7 mouse cellular contexts compared by ENCODE assay signal in genomic region chr1:165459041-165459502, GRCm38 (mm10). TPM values are rescaled to one million over a fixed set of nuclear protein-coding genes. Genes with fewer than 3 reads are reported as not detected.
DNase-seq lines count a peak whose midpoint lies in the region; ATAC-seq and TF ChIP-seq lines count a peak whose summit lies in the region.

No protein-coding gene starts in this region.

- H3K4me3 ChIP-seq in testis, adult 2 months (ENCODE audit: control insufficient read depth, low read depth, low read length) = peak overlapping the region; percentile 94
- H3K4me3 ChIP-seq in forebrain, embryonic 13.5 days = peak overlapping the region; percentile 95
- H3K4me3 ChIP-seq in liver, embryonic 15.5 days (replicated peaks) = peak overlapping the region; percentile 100

- H3K4me1 ChIP-seq in testis, adult 2 months (ENCODE audit: control insufficient read depth, insufficient read depth, low read length) = peaks cover 2% of the 10 kb centered on the region
- H3K4me1 ChIP-seq in forebrain, embryonic 13.5 days = peaks cover 21% of the 10 kb centered on the region
- H3K4me1 ChIP-seq in liver, embryonic 15.5 days (replicated peaks) = peaks cover 31% of the 10 kb centered on the region

- H3K27ac ChIP-seq in testis, adult 2 months (ENCODE audit: control insufficient read depth, insufficient read depth, low read depth, low read length) = peak overlapping the region; percentile 94
- H3K27ac ChIP-seq in forebrain, embryonic 13.5 days = no peak overlapping the region
- H3K27ac ChIP-seq in liver, embryonic 15.5 days (replicated peaks) = peak overlapping the region; percentile 99

- no peak for TF ChIP-seq CTCF in testis, adult 2 months (IDR thresholded peaks at IDR 0.05; ENCODE audit: control insufficient read depth, insufficient read depth, insufficient replicate concordance, low read depth, low read length)

- peak overlapping the region; percentile 83 for H3K4me2 ChIP-seq in forebrain, embryonic 13.5 days
- peak overlapping the region; percentile 77 for H3K4me2 ChIP-seq in liver, embryonic 15.5 days

- no peak for ATAC-seq in forebrain, embryonic 13.5 days
- ATAC-seq in liver, embryonic 15.5 days (ENCODE audit: insufficient read depth) = no peak
- no peak for ATAC-seq in megakaryocyte progenitor cell, adult 5-6 weeks (replicated peaks; ENCODE audit: poor library complexity)

- TF ChIP-seq POLR2A in testis, adult 2 months (IDR thresholded peaks at IDR 0.05; ENCODE audit: control insufficient read depth, low read depth, low read length) = no peak

- no peak for DNase-seq in testis, postnatal 14 days (ENCODE audit: low spot score)
- no peak for DNase-seq in urinary bladder, postnatal 4 days (ENCODE audit: low spot score in 2 of 2)
- no peak for DNase-seq in adrenal gland, adult 18-20 months (ENCODE audit: low spot score in 2 of 2)

- H3K9ac ChIP-seq in forebrain, embryonic 13.5 days = peak overlapping the region; percentile 83
- peak overlapping the region; percentile 95 for H3K9ac ChIP-seq in liver, embryonic 15.5 days

- H3K27me3 ChIP-seq in testis, adult 2 months (ENCODE audit: control insufficient read depth, insufficient read depth, low read length) = no peaks in the 10 kb centered on the region
- H3K27me3 ChIP-seq in forebrain, embryonic 13.5 days = no peaks in the 10 kb centered on the region
- H3K27me3 ChIP-seq in liver, embryonic 15.5 days = no peaks in the 10 kb centered on the region

- no peaks in the 10 kb centered on the region for H3K9me3 ChIP-seq in forebrain, embryonic 13.5 days (replicated peaks)
- no peaks in the 10 kb centered on the region for H3K9me3 ChIP-seq in liver, embryonic 15.5 days (replicated peaks)

- WGBS in forebrain, embryonic 13.5 days = 22% methylated on average over 7 of the region's 7 CpGs
- 9% methylated on average over 7 of the region's 7 CpGs for WGBS in liver, embryonic 15.5 days (ENCODE audit: insufficient replicate concordance)

- no peaks in the 10 kb centered on the region for H3K36me3 ChIP-seq in testis, adult 2 months (ENCODE audit: control insufficient read depth, insufficient read depth, low read length)
- H3K36me3 ChIP-seq in forebrain, embryonic 13.5 days (ENCODE audit: poor library complexity, severe bottlenecking) = no peaks in the 10 kb centered on the region
- no peaks in the 10 kb centered on the region; the same call in 1 of the 2 replicates for H3K36me3 ChIP-seq in liver, embryonic 15.5 days (replicated peaks)

RNA-seq across cellular contexts. Expression of gene Dcaf6, which starts 1.2 kb away (rescaled TPM):
- 156 and 161 TPM in 2 replicates for polyA plus RNA-seq in testis, adult 2 months (2012; rRNA removed)
- 9.1 and 10.4 TPM in 2 replicates for polyA plus RNA-seq in forebrain, embryonic 13.5 days (2015; fragmentation: Nextera tagmentation; extraction: Ambion mirVana)
- 15.5 and 17.7 TPM in 2 replicates for polyA plus RNA-seq in liver, embryonic 15.5 days (2015; fragmentation: Nextera tagmentation; extraction: Ambion mirVana)
- total RNA-seq in adrenal gland, adult 18-20 months (2021) = 10 to 100 TPM; 32.5 to 40.6 TPM
- 8.5 and 12.9 TPM in 2 replicates for total RNA-seq in megakaryocyte progenitor cell, adult 5-6 weeks (2015)
- 8.9 and 11.1 TPM in 2 replicates for total RNA-seq in megakaryocyte progenitor cell, adult 5-6 weeks (2017)

RNA-seq across cellular contexts. Expression of gene Mpc2, which starts 1.4 kb away (rescaled TPM):
- 320 and 352 TPM in 2 replicates for polyA plus RNA-seq in testis, adult 2 months (2012; rRNA removed)
- polyA plus RNA-seq in forebrain, embryonic 13.5 days (2015; fragmentation: Nextera tagmentation; extraction: Ambion mirVana) = 136 and 167 TPM in 2 replicates
- polyA plus RNA-seq in liver, embryonic 15.5 days (2015; fragmentation: Nextera tagmentation; extraction: Ambion mirVana) = 245 and 270 TPM in 2 replicates
- total RNA-seq in adrenal gland, adult 18-20 months (2021) = 100 to 1,000 TPM; 231 to 456 TPM
- total RNA-seq in megakaryocyte progenitor cell, adult 5-6 weeks (2015) = 120 and 125 TPM in 2 replicates
- 78.8 and 95.0 TPM in 2 replicates for total RNA-seq in megakaryocyte progenitor cell, adult 5-6 weeks (2017)

RNA-seq across cellular contexts. Expression of gene Adcy10, which starts 25.9 kb away (rescaled TPM):
- 82.5 and 86.7 TPM in 2 replicates for polyA plus RNA-seq in testis, adult 2 months (2012; rRNA removed)
- polyA plus RNA-seq in forebrain, embryonic 13.5 days (2015; fragmentation: Nextera tagmentation; extraction: Ambion mirVana) = 0.15 and 0.39 TPM in 2 replicates
- polyA plus RNA-seq in liver, embryonic 15.5 days (2015; fragmentation: Nextera tagmentation; extraction: Ambion mirVana) = 0.08 and 0.10 TPM in 2 replicates
- 1 to 10 TPM; 1.5 to 3.8 TPM for total RNA-seq in adrenal gland, adult 18-20 months (2021)
- not detected in 2 replicates for total RNA-seq in megakaryocyte progenitor cell, adult 5-6 weeks (2015)
- 0.08 TPM in 1 of 2 replicates, not detected in the other for total RNA-seq in megakaryocyte progenitor cell, adult 5-6 weeks (2017)

Comparison
In these comparisons a context has a peak if more than half of its experiments do, and no peak if none do; other contexts are left out.
1. RNA of gene Adcy10, which starts 25.9 kb away (polyA plus RNA-seq): 82.5 to 86.7 TPM in testis, adult 2 months; 0.15 to 0.39 TPM in forebrain, embryonic 13.5 days and 0.08 to 0.10 TPM in liver, embryonic 15.5 days; every median in the first group is over 10 times any median in the second.
2. Peak in every context shown above with its lines, with median percentiles within 50 percentile points of each other: H3K4me3 ChIP-seq.